Mouse (Mus musculus) heart, adult 9 months (tissue): Measurements from ENCODE around the gene Cavin3.
A peak's percentile ranks its signal among the peaks of the same experiment; 100 is the strongest.

Experiments
- DNase-seq, 2 experiments: peaks; one replicate each; pipeline ENCODE4 v3.0.0; 2022; ENCODE audit warnings: low spot score in 2 of 2

Gene Cavin3

GRCm38 (mm10) chr7:105481505-105482411, at the start of gene Cavin3:
Cavin3 (minus strand) TSS chr7:105482300.
- peak; percentile 88 to 90 for DNase-seq

- no peak for DNase-seq
Measured at GRCm38 (mm10) chr7:105528094-105528493, 46.0 kb upstream of the Cavin3 start.

- peak in 1 of 2 experiments; percentile 3 for DNase-seq
Measured at GRCm38 (mm10) chr7:105527306-105527937, 45.3 kb upstream of the Cavin3 start.

GRCm38 (mm10) chr7:105524222-105524621, 42.1 kb upstream of the Cavin3 start:
- no peak for DNase-seq

GRCm38 (mm10) chr7:105520201-105520600, 38.1 kb upstream of the Cavin3 start:
- DNase-seq, result no peak

- no peak for DNase-seq
Measured at GRCm38 (mm10) chr7:105519771-105520170, 37.7 kb upstream of the Cavin3 start.

GRCm38 (mm10) chr7:105519336-105519735, 37.2 kb upstream of the Cavin3 start:
- DNase-seq, result no peak

GRCm38 (mm10) chr7:105516669-105517360, 34.7 kb upstream of the Cavin3 start:
- DNase-seq, result no peak

GRCm38 (mm10) chr7:105515178-105515577, 33.1 kb upstream of the Cavin3 start:
- peak; percentile 12 to 18 for DNase-seq

GRCm38 (mm10) chr7:105514561-105514960, 32.5 kb upstream of the Cavin3 start:
- no peak for DNase-seq

- DNase-seq, result no peak
Measured at GRCm38 (mm10) chr7:105513845-105514291, 31.8 kb upstream of the Cavin3 start.

GRCm38 (mm10) chr7:105510143-105510542, 28.0 kb upstream of the Cavin3 start:
- no peak for DNase-seq

GRCm38 (mm10) chr7:105507257-105507656, 25.2 kb upstream of the Cavin3 start:
- DNase-seq, result no peak

- no peak for DNase-seq
Measured at GRCm38 (mm10) chr7:105501984-105502383, 19.9 kb upstream of the Cavin3 start.

- DNase-seq, result no peak
Measured at GRCm38 (mm10) chr7:105499676-105500075, 17.6 kb upstream of the Cavin3 start.

GRCm38 (mm10) chr7:105498854-105499492, 16.9 kb upstream of the Cavin3 start:
- no peak for DNase-seq

- no peak for DNase-seq
Measured at GRCm38 (mm10) chr7:105497881-105498280, 15.8 kb upstream of the Cavin3 start.

GRCm38 (mm10) chr7:105487104-105487876, 5.2 kb upstream of the Cavin3 start:
- no peak for DNase-seq

- no peak for DNase-seq
Measured at GRCm38 (mm10) chr7:105485029-105485428, 2.9 kb upstream of the Cavin3 start.

GRCm38 (mm10) chr7:105482426-105482825, 326 bp upstream of the Cavin3 start:
- peak; percentile 69 to 77 for DNase-seq
